Mouse (Mus musculus) thymus, adult 2 months (tissue): ENCODE measurements around the gene Ppt2.

Experiments used
- CTCF ChIP-seq: fragments of 200-500 bp; IDR thresholded peaks from 2 replicates; pipeline ENCODE4 v1.5.1; 2012; ENCODE audit warnings: mild to moderate bottlenecking, control low read depth, low read length, moderate library complexity, borderline replicate concordance; ENCODE audit not compliant: control insufficient read depth, poor library complexity, insufficient read depth; ENCODE audit errors: extremely low read depth
- POLR2A ChIP-seq: fragments of 200-500 bp; IDR thresholded peaks from 2 replicates; pipeline ENCODE4 v1.6.1; 2012; ENCODE audit warnings: mild to moderate bottlenecking, low read length, control low read depth, moderate library complexity; ENCODE audit not compliant: control insufficient read depth, poor library complexity, insufficient read depth; ENCODE audit errors: extremely low read depth

- no peak for TF ChIP-seq CTCF
- TF ChIP-seq POLR2A, result no peak
Measured at GRCm38 (mm10) chr17:34635671-34636070, 7.4 kb upstream of the Ppt2 start.
